Mouse (Mus musculus) monocyte, adult 5-6 weeks (primary cell): ENCODE data around the gene Apba2. TPM values are rescaled to one million over a fixed set of nuclear protein-coding genes. Genes with fewer than 3 reads are reported as not detected.

Experiments used
- ATAC-seq: fragments of 153-309, 156-312 bp; replicated peaks from 2 replicates; pipeline ENCODE4 v1.8.0; 2017; ENCODE audit warnings: mild to moderate bottlenecking; ENCODE audit not compliant: low TSS enrichment, insufficient number of reproducible peaks, severe bottlenecking, poor library complexity, low FRiP score
- total RNA-seq: library from RNA; stranded (forward); fragments of 200-1000, 200-491, 200-594 nt; gene quantifications from 3 replicates; pipeline ENCODE4 v1.2.3, GENCODE M21; 2017

Apba2 gene
- total RNA-seq, 1 experiment from 2014 or later, result not detected

DNA sequence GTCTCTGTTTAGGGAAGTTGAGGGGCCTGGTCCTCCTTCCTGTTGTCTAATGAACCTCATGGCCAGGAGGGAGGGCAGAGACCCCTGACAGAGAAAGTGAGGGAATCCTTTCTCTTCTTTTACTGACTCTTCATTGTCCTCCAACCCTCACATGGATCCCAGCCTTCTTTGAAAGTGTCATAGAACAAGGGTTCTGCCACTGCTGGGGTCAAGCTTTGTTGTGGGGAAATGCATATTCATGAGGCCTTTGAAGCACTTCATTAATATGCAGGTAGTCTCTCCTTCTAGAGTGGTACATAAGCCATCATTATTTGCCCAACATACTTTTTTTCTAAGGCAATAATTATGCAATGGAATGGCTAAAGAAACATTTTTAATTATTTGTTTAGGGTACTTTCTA lies 133.0 kb downstream of the Apba2 start:
- ATAC-seq, result no peak

DNA sequence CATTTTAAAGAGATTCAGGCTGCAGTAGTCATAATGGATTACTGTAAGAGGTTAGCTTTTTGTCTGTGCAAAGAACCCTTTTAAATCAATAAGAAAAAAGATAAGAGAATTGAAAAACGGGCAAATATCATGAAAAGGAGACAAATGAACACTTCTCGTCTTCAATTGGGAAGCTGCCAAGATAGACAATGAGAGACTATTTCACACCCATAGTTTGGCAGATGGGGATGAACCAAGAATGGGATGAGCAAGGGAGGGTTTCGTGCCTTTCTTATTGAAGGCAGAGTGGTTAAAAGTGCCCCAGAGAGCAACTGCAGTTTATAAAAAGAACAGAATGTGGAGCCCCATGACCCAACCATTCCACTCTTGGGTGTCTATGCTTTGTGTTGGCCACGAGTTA lies 137.4 kb downstream of the Apba2 start:
- ATAC-seq, result no peak

DNA sequence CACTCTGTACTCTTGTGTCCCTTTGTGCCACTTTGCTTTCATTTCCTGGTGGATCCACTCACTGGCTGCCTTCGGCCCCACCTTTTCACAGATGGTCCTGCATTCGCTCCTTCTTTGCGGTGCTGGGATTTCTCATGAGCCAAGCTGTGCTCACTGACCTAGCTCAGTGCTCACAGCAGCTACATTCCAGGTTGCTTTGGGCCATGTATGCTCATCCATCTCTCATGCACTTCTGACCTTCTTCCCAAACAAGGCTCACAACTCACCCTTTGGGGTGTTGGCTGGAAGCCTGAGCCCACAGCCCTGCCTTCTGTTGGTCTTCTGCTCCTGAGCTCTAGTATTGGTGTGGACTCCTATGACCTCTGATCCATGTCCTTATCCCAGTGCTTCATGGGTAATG lies 139.1 kb downstream of the Apba2 start:
- no peak for ATAC-seq

- no peak for ATAC-seq
These were observed 141.4 kb downstream of the Apba2 start for GRCm38 (mm10) chr7:64642903-64643302.

DNA sequence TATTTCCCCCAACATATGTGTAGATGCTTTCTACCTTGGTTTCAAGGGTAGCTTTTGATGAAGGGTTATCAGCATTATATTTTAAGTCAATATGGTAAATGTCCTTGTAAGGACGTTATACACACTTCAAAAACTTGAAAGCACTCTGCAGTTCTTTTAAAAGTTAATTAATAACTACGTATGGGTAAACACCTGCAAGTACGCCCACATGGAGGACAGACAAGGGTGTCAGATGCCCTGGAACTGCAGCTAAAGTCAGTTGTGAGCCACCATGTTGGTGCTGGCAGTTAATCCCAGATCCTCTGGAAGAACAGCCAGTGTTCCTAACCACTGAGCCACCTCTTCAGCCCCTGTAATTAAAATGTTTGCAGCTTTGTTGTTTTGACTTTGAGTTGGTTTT lies 144.0 kb downstream of the Apba2 start:
- no peak for ATAC-seq

- no peak for ATAC-seq
These were observed 144.5 kb downstream of the Apba2 start for GRCm38 (mm10) chr7:64646046-64646445.

- ATAC-seq, result no peak
These were observed 147.6 kb downstream of the Apba2 start for GRCm38 (mm10) chr7:64648947-64649607.

GRCm38 (mm10) chr7:64651963-64652362 lies 150.5 kb downstream of the Apba2 start:
- no peak for ATAC-seq

DNA sequence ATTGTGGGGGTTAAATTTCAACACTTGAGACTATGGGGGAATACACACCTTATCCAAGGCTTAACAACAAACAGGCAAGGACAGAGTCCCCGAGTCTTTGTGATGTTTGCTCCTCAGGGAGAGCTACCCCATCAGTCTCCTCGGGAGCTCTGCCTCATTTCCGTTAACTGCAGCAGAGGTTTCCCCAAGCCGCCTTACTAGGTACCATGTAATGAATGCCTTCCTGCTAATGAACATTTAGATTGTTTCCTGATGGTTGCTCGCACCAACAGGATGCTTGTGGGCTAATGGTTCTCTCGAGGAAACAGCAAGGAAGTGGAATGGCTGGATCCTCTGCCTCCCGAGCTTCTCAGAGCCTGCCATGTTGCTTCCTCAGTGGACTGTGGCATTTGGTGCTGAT lies 155.3 kb downstream of the Apba2 start:
- ATAC-seq, result no peak

- no peak for ATAC-seq
These were observed 157.4 kb downstream of the Apba2 start for GRCm38 (mm10) chr7:64658914-64659313.

- no peak for ATAC-seq
These were observed 157.8 kb downstream of the Apba2 start for GRCm38 (mm10) chr7:64659328-64659727.

- ATAC-seq, result no peak
These were observed 161.0 kb downstream of the Apba2 start for GRCm38 (mm10) chr7:64662506-64662905.

DNA sequence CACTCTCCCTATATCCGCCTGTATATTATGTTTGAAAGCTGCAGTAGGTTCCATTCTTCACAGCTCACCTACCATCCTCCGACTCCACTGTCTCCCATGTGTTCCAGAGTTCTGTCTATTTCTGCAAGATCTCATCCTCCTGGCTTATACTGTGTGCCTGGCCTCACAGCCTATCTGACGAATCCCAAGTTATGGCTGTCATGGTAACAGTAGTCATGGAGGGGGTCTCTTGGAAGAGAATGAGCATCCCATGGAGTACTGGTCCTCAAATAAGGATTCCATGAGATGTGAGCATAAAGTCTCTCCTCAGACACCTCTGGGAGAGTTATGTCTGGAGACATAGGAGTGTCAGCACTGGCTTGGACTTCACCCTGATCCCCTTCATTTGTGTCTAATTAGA lies 162.1 kb downstream of the Apba2 start:
- no peak for ATAC-seq

- no peak for ATAC-seq
These were observed 163.6 kb downstream of the Apba2 start for GRCm38 (mm10) chr7:64665120-64665519.

DNA sequence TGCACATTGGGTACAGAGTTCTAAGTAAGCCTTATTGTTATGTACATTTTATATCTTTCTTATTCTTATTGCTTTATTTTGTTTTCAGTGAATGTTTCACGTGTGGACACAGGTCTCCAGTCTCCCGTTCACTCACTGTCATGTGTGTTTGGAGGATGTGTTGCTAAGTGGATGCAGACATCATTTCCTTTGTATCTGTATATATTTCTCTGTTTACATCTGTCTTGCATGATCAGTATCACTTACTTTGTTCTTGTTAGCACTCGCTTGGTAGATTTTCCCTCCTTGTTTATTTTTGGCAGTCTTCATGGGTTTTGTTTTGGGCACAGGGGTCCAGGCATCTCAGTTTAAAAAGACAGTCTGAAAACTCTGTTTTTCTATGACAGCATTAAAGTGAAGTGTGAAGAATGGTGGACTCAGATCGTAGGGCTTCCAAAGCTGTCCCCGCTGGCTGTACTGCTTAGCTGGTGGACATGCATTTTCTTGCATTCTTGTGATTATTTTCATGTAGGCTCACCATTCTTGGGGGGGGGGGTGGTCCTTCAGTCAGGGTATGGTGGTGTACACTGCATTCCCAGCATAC lies 164.3 kb downstream of the Apba2 start:
- ATAC-seq, result no peak

GRCm38 (mm10) chr7:64667959-64668358 lies 166.5 kb downstream of the Apba2 start:
- ATAC-seq, result no peak

DNA sequence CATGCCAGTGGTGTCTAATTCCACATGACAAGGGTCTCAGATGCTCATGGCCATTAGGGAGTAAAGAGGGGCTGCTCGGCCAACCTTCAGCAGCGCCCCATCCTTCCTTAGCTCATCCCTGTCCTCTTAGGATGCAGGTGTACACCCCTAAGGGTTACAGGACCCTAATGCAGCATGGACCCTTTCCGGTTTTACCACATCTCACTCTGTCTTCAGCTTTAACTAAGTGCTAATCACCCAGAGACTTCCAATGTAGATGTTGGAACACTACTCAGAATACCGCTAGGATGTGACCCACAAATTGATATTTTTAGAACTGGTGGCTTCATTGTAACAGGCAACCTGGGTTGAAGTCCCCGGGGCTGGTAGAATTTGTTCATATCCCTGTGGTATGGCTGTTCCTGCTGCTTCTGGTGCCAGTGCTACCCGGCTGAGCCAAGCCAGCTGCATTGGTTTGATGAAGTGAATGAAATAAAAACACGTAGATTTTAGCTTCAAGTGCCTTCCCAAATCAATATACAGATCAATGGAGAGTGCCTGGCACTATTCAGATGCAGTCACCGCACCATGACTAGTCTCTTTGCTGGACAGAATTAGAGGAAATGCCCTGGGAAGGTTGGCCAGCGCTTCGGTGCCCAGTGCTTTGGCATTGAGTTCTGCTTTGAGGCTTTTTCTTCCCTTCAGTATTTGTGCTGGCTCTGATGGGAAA lies 178.4 kb downstream of the Apba2 start:
- ATAC-seq, result no peak

DNA sequence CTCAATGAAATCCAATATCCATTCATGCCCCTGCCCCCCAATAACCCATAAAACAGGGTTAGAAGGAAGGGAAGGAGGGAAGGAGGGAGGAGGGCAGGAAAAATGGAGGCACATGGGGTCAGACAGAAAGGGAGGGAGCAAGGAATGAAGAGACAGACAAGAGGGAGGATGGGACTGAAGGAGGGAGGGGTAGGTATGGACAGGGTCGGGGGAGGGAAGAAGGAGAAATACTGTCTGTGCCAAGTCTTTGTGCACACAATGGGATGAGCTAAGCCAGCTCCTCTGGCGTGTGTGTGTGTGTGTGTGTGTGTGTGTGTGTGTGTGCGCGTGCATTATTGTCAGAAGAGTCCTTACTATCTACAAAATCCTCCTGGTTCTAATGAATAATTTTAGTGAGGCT lies 183.4 kb downstream of the Apba2 start:
- no peak for ATAC-seq

DNA sequence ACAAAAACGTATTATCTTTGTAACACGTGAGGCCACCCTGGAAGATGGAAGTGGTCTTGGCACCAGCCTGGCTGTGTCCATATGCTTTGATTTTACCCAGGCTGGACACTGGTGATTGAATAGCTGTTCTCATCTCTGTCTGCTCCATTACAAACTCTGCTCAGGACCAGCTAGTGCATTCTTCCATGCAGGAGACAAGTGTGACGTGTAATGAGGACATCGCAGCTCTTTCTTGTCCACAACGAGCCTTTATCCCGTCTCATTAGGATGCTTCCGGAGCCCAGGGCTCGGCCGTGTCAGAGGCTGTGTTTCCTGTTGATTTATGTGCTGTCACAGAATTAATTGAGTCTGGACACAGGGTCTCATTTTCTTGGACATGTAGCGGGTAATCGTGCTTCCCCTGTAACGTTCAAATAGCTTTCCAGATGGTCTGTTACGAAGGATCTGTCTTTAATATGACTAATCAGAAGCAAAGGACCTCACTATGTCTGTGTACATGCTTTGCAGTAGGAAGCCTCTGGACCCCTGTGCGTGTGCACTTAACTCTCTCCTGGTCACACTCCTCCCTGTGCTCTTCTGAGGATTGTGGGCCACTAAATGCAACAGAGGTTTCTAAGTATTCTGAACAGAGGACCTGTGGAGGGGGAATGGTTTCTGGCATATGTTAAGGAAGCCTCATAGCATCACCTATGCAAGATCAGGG lies 186.8 kb downstream of the Apba2 start:
- no peak for ATAC-seq

DNA sequence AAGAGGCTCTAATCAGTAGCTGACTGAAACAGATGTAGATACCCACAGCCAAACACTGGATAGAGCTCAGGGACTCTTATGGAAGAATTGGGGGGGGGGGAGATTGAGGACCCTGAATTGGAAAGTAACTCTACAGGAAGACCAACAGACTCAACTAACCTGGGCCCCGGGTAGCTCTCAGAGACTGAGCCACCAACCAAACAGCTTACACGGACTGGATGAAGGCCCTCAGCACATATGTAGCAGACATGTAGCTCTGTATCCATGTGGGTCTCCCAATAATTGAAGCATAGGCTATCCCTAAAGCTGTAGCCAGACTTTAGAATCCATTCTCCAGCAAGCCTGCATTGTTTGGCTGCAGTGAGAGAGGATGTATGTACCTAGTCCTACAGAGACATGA lies 190.3 kb downstream of the Apba2 start:
- no peak for ATAC-seq
